Mouse (Mus musculus) ES-Bruce4 (cell line): ENCODE results near the gene Ly6g6d.

Experiments used
- CTCF ChIP-seq: IDR thresholded peaks from one replicate; pipeline ENCODE4 v1.8.1; 2011; ENCODE audit warnings: low read depth, low read length
- EP300 ChIP-seq: IDR thresholded peaks from 2 replicates; pipeline ENCODE4 v1.6.1; 2011; ENCODE audit warnings: low read depth, low read length; ENCODE audit not compliant: insufficient read depth
- POLR2A ChIP-seq: IDR thresholded peaks from one replicate; pipeline ENCODE4 v1.8.1; 2011; ENCODE audit warnings: low read length; ENCODE audit not compliant: insufficient read depth

GRCm38 (mm10) chr17:35103221-35103690 is 25.4 kb upstream of the Ly6g6d start:
- TF ChIP-seq CTCF (no peak), POLR2A (no peak), EP300 (no peak)
